Mouse (Mus musculus): Measurements from ENCODE around the gene Nebl. TPM values are rescaled to one million over a fixed set of nuclear protein-coding genes. Genes with fewer than 3 reads are reported as not detected.

Nebl gene
- polyA plus RNA-seq, 1 experiment = 6.5 TPM

GRCm38 (mm10) chr2:17710083-17710482, 21.2 kb downstream of the Nebl start:
- Histone ChIP-seq H3K27ac (ENCODE audit: insufficient read depth, low read length) (no peak overlapping the region), H3K27me3 (ENCODE audit: control insufficient read depth, insufficient read depth, low read length) (no peaks in the 10 kb centered on the region), H3K4me1 (ENCODE audit: control insufficient read depth, insufficient read depth, insufficient read length) (no peaks in the 10 kb centered on the region), H3K36me3 (ENCODE audit: control insufficient read depth, insufficient read depth, low read length) (no peaks in the 10 kb centered on the region), H3K4me3 (ENCODE audit: extremely low read depth, insufficient read depth, insufficient read length) (no peak overlapping the region)
- no peak for TF ChIP-seq CTCF (IDR thresholded peaks at IDR 0.05; ENCODE audit: extremely low read depth, insufficient read depth, insufficient read length, insufficient replicate concordance)
- 84% methylated on average over 2 of the region's 2 CpGs for WGBS
- DNase-seq (ENCODE audit: low read depth in 1 of 2, low spot score in 2 of 2) = no peak

- Histone ChIP-seq H3K27ac (ENCODE audit: insufficient read depth, low read length) (no peak overlapping the region), H3K4me3 (ENCODE audit: extremely low read depth, insufficient read depth, insufficient read length) (no peak overlapping the region), H3K36me3 (ENCODE audit: control insufficient read depth, insufficient read depth, low read length) (no peaks in the 10 kb centered on the region), H3K27me3 (ENCODE audit: control insufficient read depth, insufficient read depth, low read length) (no peaks in the 10 kb centered on the region), H3K4me1 (ENCODE audit: control insufficient read depth, insufficient read depth, insufficient read length) (peaks cover 3% of the 10 kb centered on the region; the same call in 1 of the 2 replicates)
- TF ChIP-seq CTCF (IDR thresholded peaks at IDR 0.05; ENCODE audit: extremely low read depth, insufficient read depth, insufficient read length, insufficient replicate concordance) = no peak
- 87% methylated on average over 5 of the region's 5 CpGs for WGBS
- no peak for DNase-seq (ENCODE audit: low read depth in 1 of 2, low spot score in 2 of 2)
These were observed 25.3 kb downstream of the Nebl start for GRCm38 (mm10) chr2:17705964-17706363.

GRCm38 (mm10) chr2:17705426-17705825, 25.8 kb downstream of the Nebl start:
- 79% methylated on average over 3 of the region's 3 CpGs for WGBS
- no peak for DNase-seq (ENCODE audit: low read depth in 1 of 2, low spot score in 2 of 2)

GRCm38 (mm10) chr2:17703170-17703512, 28.1 kb downstream of the Nebl start:
- no peaks in the 10 kb centered on the region for H3K36me3 ChIP-seq (ENCODE audit: control insufficient read depth, insufficient read depth, low read length)
- peaks cover 3% of the 10 kb centered on the region; the same call in 1 of the 2 replicates for H3K4me1 ChIP-seq (ENCODE audit: control insufficient read depth, insufficient read depth, insufficient read length)
- H3K27me3 ChIP-seq (ENCODE audit: control insufficient read depth, insufficient read depth, low read length) = no peaks in the 10 kb centered on the region
- TF ChIP-seq POLR2A (IDR thresholded peaks at IDR 0.05; ENCODE audit: low read depth, low read length) (no peak), CTCF (IDR thresholded peaks at IDR 0.05; ENCODE audit: extremely low read depth, insufficient read depth, insufficient read length, insufficient replicate concordance) (no peak)
- DNase-seq (ENCODE audit: low read depth in 1 of 2, low spot score in 2 of 2) = no peak
- H3K4me3 ChIP-seq (ENCODE audit: extremely low read depth, insufficient read depth, insufficient read length) = no peak overlapping the region
- no peak overlapping the region for H3K27ac ChIP-seq (ENCODE audit: insufficient read depth, low read length)
- 65% methylated on average over 2 of the region's 2 CpGs for WGBS

More at GRCm38 (mm10) chr2:17705426-17705825, 25.8 kb downstream of the Nebl start:
- Histone ChIP-seq H3K27me3 (ENCODE audit: control insufficient read depth, insufficient read depth, low read length) (no peaks in the 10 kb centered on the region), H3K27ac (ENCODE audit: insufficient read depth, low read length) (no peak overlapping the region), H3K4me3 (ENCODE audit: extremely low read depth, insufficient read depth, insufficient read length) (no peak overlapping the region), H3K36me3 (ENCODE audit: control insufficient read depth, insufficient read depth, low read length) (no peaks in the 10 kb centered on the region), H3K4me1 (ENCODE audit: control insufficient read depth, insufficient read depth, insufficient read length) (peaks cover 3% of the 10 kb centered on the region; the same call in 1 of the 2 replicates)
- TF ChIP-seq CTCF (IDR thresholded peaks at IDR 0.05; ENCODE audit: extremely low read depth, insufficient read depth, insufficient read length, insufficient replicate concordance) = no peak
- TF ChIP-seq POLR2A (IDR thresholded peaks at IDR 0.05; ENCODE audit: low read depth, low read length) = no peak

- WGBS = 38% methylated on average over 7 of the region's 7 CpGs
- TF ChIP-seq CTCF (IDR thresholded peaks at IDR 0.05; ENCODE audit: extremely low read depth, insufficient read depth, insufficient read length, insufficient replicate concordance) = no peak
- TF ChIP-seq POLR2A (IDR thresholded peaks at IDR 0.05; ENCODE audit: low read depth, low read length) = no peak
- no peaks in the 10 kb centered on the region for H3K27me3 ChIP-seq (ENCODE audit: control insufficient read depth, insufficient read depth, low read length)
- no peak for DNase-seq (ENCODE audit: low read depth in 1 of 2, low spot score in 2 of 2)
- no peak overlapping the region for H3K4me3 ChIP-seq (ENCODE audit: extremely low read depth, insufficient read depth, insufficient read length)
- peaks cover 3% of the 10 kb centered on the region; the same call in 1 of the 2 replicates for H3K4me1 ChIP-seq (ENCODE audit: control insufficient read depth, insufficient read depth, insufficient read length)
- H3K36me3 ChIP-seq (ENCODE audit: control insufficient read depth, insufficient read depth, low read length) = no peaks in the 10 kb centered on the region
- H3K27ac ChIP-seq (ENCODE audit: insufficient read depth, low read length) = no peak overlapping the region
These were observed 28.6 kb downstream of the Nebl start for GRCm38 (mm10) chr2:17702481-17703169.

GRCm38 (mm10) chr2:17698161-17699087, 32.8 kb downstream of the Nebl start:
- TF ChIP-seq POLR2A (IDR thresholded peaks at IDR 0.05; ENCODE audit: low read depth, low read length) (no peak), CTCF (IDR thresholded peaks at IDR 0.05; ENCODE audit: extremely low read depth, insufficient read depth, insufficient read length, insufficient replicate concordance) (no peak)
- no peak for DNase-seq (ENCODE audit: low read depth in 1 of 2, low spot score in 2 of 2)
- Histone ChIP-seq H3K4me1 (ENCODE audit: control insufficient read depth, insufficient read depth, insufficient read length) (peaks cover 3% of the 10 kb centered on the region; the same call in 1 of the 2 replicates), H3K36me3 (ENCODE audit: control insufficient read depth, insufficient read depth, low read length) (no peaks in the 10 kb centered on the region), H3K27ac (ENCODE audit: insufficient read depth, low read length) (no peak overlapping the region), H3K27me3 (ENCODE audit: control insufficient read depth, insufficient read depth, low read length) (no peaks in the 10 kb centered on the region), H3K4me3 (ENCODE audit: extremely low read depth, insufficient read depth, insufficient read length) (no peak overlapping the region)
- 77% methylated on average over 4 of the region's 4 CpGs for WGBS

All from spleen, adult 2 months (tissue).